Mouse (Mus musculus) spleen, embryonic (tissue): ENCODE measurements at regions not wholly inside any gene's neighbourhood (a gene's known extent, or its start where the extent isn't known, plus 50 kb on each side); places are given as distances from the start of the nearest gene placed in this dataset.

Experiments
- CTCF ChIA-PET: fragments of 350-600 bp; sonication (Branson Sonifier 250); formaldehyde crosslinking; loops from one replicate; lab custom pipeline; 2022; lab: Charles Lee

- CTCF ChIA-PET, result no interaction called here
Measured at GRCm38 (mm10) chr1:159034952-159035351, 54.7 kb upstream of the Pappa2 start.

DNA sequence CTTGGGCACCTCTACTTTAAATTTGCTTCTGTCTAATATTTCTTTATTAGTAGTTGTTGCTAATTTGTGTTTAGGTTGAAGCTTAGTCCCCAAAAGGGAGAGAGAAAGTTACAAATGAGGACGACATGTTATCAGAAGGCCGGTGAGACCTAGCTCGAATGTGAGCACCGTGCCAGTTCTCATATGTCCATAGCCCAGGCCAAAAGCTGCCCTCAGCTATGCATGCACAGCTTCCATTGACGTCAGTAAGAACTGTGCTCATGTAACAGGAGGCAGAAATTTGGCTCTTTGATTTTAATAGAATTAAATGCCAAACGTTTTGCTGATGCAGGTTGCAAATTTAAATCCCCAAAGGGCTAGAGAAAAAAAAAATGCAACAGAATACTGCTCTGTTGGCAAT lies 56.1 kb upstream of the Pappa2 start:
- CTCF ChIA-PET, result interaction anchor here (0.7 kb wide), 1 partner anchor 1476 kb away, joined by 3 read pairs; no protein-coding TSS in a partner anchor

GRCm38 (mm10) chr1:159045870-159046385 lies 65.6 kb upstream of the Pappa2 start:
- CTCF ChIA-PET, result no interaction called here

DNA sequence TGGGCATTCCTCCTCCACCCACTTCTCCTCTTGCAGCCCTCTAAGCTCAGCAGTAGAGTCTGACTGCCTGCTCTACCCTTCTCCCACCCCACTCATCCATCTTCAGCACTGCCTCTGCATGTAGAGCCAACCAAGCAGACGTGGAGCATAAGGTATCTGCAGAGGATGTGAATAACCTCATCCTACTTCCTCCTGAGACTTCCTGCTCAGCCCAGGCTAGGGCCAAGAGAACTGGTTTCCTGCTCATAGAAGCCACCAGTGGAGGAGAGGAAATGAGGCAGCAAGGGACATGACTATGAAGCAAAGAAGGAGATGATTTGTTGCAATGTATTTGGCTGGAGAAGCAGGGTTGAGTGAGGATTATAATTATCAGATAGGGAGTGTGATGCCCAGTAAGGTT lies 84.7 kb upstream of the Pappa2 start:
- CTCF ChIA-PET, result no interaction called here

GRCm38 (mm10) chr1:159099205-159099604 lies 118.9 kb upstream of the Pappa2 start:
- CTCF ChIA-PET, result no interaction called here

- CTCF ChIA-PET, result no interaction called here
Measured at GRCm38 (mm10) chr1:159122201-159122600, 109.9 kb upstream of the Cop1 start.

GRCm38 (mm10) chr1:159124874-159125273 lies 107.2 kb upstream of the Cop1 start:
- CTCF ChIA-PET, result no interaction called here

DNA sequence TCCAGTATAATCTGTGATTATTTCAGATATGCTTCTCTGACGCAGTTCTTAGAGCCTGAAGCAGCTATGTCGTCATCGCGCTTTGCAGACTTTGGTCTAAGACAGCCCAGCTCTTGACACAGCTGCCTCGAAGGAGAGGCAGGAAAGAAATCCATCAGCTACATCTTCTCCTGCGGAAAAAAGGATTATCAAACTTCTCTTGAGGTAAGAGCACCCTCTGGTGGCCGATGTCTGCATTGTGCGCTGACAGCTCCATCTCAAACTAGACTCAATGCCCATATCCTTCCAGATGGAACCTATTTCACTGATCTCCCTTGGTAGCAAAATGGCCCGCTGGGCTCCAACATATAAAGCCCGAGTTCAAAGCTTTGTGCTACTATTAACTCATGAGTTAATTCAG lies 96.8 kb upstream of the Cop1 start:
- CTCF ChIA-PET, result no interaction called here

DNA sequence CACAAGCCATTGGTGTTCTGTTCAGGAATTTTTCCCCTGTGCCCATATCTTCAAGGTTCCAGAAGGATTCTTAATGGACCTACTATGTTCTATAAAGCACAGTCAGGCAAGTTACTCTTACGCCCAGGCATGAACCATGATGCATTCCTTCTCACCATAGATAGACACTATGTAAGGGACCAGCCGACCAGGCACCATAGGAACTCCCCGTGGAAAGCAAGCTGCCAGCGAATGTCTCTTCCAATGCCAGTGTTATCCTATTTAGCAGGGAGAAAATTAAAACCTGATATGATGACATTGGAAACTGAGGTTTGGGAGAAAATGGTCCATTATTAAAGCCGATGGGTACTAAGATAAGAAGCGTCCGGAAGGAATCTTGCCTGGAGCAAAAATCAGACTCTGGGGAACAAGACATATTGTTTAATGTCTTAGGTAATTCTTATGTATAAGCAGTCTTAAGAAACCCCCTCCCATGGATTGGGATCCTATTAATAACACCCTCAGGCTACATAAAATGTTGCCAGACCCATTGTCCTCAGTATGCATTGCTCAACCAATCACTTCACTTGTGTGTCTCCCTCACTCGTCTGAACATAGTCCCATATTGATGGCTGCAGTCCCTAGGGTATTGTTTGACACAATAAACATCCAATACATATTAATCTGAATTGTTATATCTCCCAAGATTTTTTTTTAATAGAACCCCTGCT lies 84.2 kb upstream of the Cop1 start:
- CTCF ChIA-PET, result no interaction called here

- CTCF ChIA-PET, result no interaction called here
Measured at GRCm38 (mm10) chr1:159148498-159149187, 83.5 kb upstream of the Cop1 start.

GRCm38 (mm10) chr1:159149207-159149606 lies 82.9 kb upstream of the Cop1 start:
- CTCF ChIA-PET, result no interaction called here

GRCm38 (mm10) chr1:159149721-159150120 lies 82.4 kb upstream of the Cop1 start:
- CTCF ChIA-PET, result no interaction called here

DNA sequence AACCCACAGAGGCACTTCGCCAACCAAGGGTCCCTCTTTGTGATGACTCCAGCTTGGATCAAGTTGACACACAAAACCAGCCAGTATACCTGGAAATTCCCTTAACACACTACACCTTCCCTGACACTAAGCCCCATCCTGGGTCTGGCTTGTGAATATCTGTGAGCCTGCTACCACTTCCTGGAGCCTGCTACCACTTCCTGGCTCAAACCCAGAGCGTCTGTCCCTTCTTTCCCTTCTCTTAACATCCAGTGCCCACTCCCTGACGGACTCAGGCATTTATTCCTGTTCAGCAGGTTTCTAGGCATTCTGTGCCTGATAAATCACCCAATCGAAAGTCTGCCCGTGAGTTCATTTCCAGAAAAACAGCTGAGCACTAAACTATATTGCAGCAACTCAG lies 81.8 kb upstream of the Cop1 start:
- CTCF ChIA-PET, result no interaction called here

- CTCF ChIA-PET, result no interaction called here
Measured at GRCm38 (mm10) chr1:159156428-159156827, 75.7 kb upstream of the Cop1 start.

- CTCF ChIA-PET, result no interaction called here
Measured at GRCm38 (mm10) chr1:159160035-159160960, 71.8 kb upstream of the Cop1 start.

GRCm38 (mm10) chr1:159163113-159163885 lies 68.8 kb upstream of the Cop1 start:
- CTCF ChIA-PET, result no interaction called here

DNA sequence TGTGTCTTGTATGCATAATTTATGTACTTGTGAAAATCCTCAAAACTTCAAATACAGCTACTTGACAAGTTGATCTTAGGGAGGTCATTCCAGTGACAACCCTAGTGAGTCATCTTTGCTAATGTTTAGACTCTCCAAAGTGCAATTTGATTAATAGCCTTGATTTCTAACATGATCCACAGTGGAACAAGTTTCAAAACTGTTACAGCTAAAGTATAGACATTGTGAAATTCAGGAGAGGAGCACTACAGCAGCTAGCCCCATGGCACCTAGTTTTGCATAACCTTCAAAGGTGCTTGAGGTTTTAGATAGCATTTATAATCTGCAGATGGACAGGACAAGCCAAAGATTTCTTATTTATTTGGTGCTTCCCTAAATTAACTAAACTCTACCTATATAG lies 50.1 kb upstream of the Cop1 start:
- CTCF ChIA-PET, result no interaction called here
